Mouse (Mus musculus): ENCODE measurements at regions not wholly inside any gene's neighbourhood (a gene's known extent, or its start where the extent isn't known, plus 50 kb on each side); places are given as distances from the start of the nearest gene placed in this dataset.

GRCm38 (mm10) chr7:134498716-134499115 lies 113.3 kb upstream of the D7Ertd443e start:
- TF ChIP-seq CTCF (IDR thresholded peaks at IDR 0.05; ENCODE audit: low read depth, low read length) (no peak), POLR2A (IDR thresholded peaks at IDR 0.05; ENCODE audit: extremely low read depth, insufficient read depth, low read length) (no peak)
- DNase-seq (ENCODE audit: extremely low read depth, low read depth, low spot score): peak; percentile 19
- Histone ChIP-seq H3K36me3 (ENCODE audit: control insufficient read depth, insufficient read depth, low read length) (no peaks in the 10 kb centered on the region), H3K27me3 (ENCODE audit: control insufficient read depth, insufficient read depth, low read length) (no peaks in the 10 kb centered on the region), H3K4me3 (ENCODE audit: insufficient read depth, low read depth, low read length) (no peak overlapping the region), H3K4me1 (ENCODE audit: control insufficient read depth, insufficient read depth, low read length) (0 out of 2 replicates have a peak, but pooled peaks cover 1% of the 10 kb centered on the region), H3K27ac (replicated peaks; ENCODE audit: insufficient read depth, low read depth, low read length) (no peak overlapping the region), H3K79me2 (ENCODE audit: control insufficient read depth, insufficient read depth, low read length) (no peaks in the 10 kb centered on the region), H3K9ac (ENCODE audit: low read depth, low read length) (no peak overlapping the region)
- WGBS: 68% methylated on average over 9 of the region's 9 CpGs

- Histone ChIP-seq H3K4me1 (ENCODE audit: control insufficient read depth, insufficient read depth, low read length) (0 out of 2 replicates have a peak, but pooled peaks cover 1% of the 10 kb centered on the region), H3K9ac (ENCODE audit: low read depth, low read length) (no peak overlapping the region), H3K27ac (replicated peaks; ENCODE audit: insufficient read depth, low read depth, low read length) (no peak overlapping the region), H3K4me3 (ENCODE audit: insufficient read depth, low read depth, low read length) (no peak overlapping the region), H3K36me3 (ENCODE audit: control insufficient read depth, insufficient read depth, low read length) (no peaks in the 10 kb centered on the region), H3K27me3 (ENCODE audit: control insufficient read depth, insufficient read depth, low read length) (no peaks in the 10 kb centered on the region), H3K79me2 (ENCODE audit: control insufficient read depth, insufficient read depth, low read length) (no peaks in the 10 kb centered on the region)
- DNase-seq (ENCODE audit: extremely low read depth, low read depth, low spot score): no peak
- TF ChIP-seq CTCF (IDR thresholded peaks at IDR 0.05; ENCODE audit: low read depth, low read length): no peak
- TF ChIP-seq POLR2A (IDR thresholded peaks at IDR 0.05; ENCODE audit: extremely low read depth, insufficient read depth, low read length): no peak
- WGBS: 66% methylated on average over 4 of the region's 4 CpGs
Measured at GRCm38 (mm10) chr7:134499429-134499828, 114.0 kb upstream of the D7Ertd443e start.

GRCm38 (mm10) chr7:134500210-134500609 lies 114.7 kb upstream of the D7Ertd443e start:
- Histone ChIP-seq H3K27ac (replicated peaks; ENCODE audit: insufficient read depth, low read depth, low read length) (no peak overlapping the region), H3K27me3 (ENCODE audit: control insufficient read depth, insufficient read depth, low read length) (no peaks in the 10 kb centered on the region), H3K9ac (ENCODE audit: low read depth, low read length) (no peak overlapping the region), H3K36me3 (ENCODE audit: control insufficient read depth, insufficient read depth, low read length) (no peaks in the 10 kb centered on the region), H3K79me2 (ENCODE audit: control insufficient read depth, insufficient read depth, low read length) (no peaks in the 10 kb centered on the region), H3K4me1 (ENCODE audit: control insufficient read depth, insufficient read depth, low read length) (0 out of 2 replicates have a peak, but pooled peaks cover 1% of the 10 kb centered on the region), H3K4me3 (ENCODE audit: insufficient read depth, low read depth, low read length) (no peak overlapping the region)
- DNase-seq (ENCODE audit: extremely low read depth, low read depth, low spot score): no peak
- TF ChIP-seq CTCF (IDR thresholded peaks at IDR 0.05; ENCODE audit: low read depth, low read length) (no peak), POLR2A (IDR thresholded peaks at IDR 0.05; ENCODE audit: extremely low read depth, insufficient read depth, low read length) (no peak)
- 59% methylated on average over 4 of the region's 4 CpGs for WGBS

GRCm38 (mm10) chr7:134501079-134501478 lies 115.6 kb upstream of the D7Ertd443e start:
- TF ChIP-seq CTCF (IDR thresholded peaks at IDR 0.05; ENCODE audit: low read depth, low read length) (no peak), POLR2A (IDR thresholded peaks at IDR 0.05; ENCODE audit: extremely low read depth, insufficient read depth, low read length) (no peak)
- 26% methylated on average over 1 of the region's 1 CpGs for WGBS
- H3K4me1 ChIP-seq (ENCODE audit: control insufficient read depth, insufficient read depth, low read length): 0 out of 2 replicates have a peak, but pooled peaks cover 1% of the 10 kb centered on the region
- no peaks in the 10 kb centered on the region for H3K36me3 ChIP-seq (ENCODE audit: control insufficient read depth, insufficient read depth, low read length)
- DNase-seq (ENCODE audit: extremely low read depth, low read depth, low spot score): no peak
- no peak overlapping the region for H3K27ac ChIP-seq (replicated peaks; ENCODE audit: insufficient read depth, low read depth, low read length)
- no peak overlapping the region for H3K4me3 ChIP-seq (ENCODE audit: insufficient read depth, low read depth, low read length)
- H3K79me2 ChIP-seq (ENCODE audit: control insufficient read depth, insufficient read depth, low read length): no peaks in the 10 kb centered on the region
- no peaks in the 10 kb centered on the region for H3K27me3 ChIP-seq (ENCODE audit: control insufficient read depth, insufficient read depth, low read length)
- no peak overlapping the region for H3K9ac ChIP-seq (ENCODE audit: low read depth, low read length)

GRCm38 (mm10) chr7:134510333-134510928 lies 125.0 kb upstream of the D7Ertd443e start:
- H3K36me3 ChIP-seq (ENCODE audit: control insufficient read depth, insufficient read depth, low read length): no peaks in the 10 kb centered on the region
- WGBS: 33% methylated on average over 6 of the region's 6 CpGs
- no peak for DNase-seq (ENCODE audit: extremely low read depth, low read depth, low spot score)

GRCm38 (mm10) chr7:134519372-134519975 lies 134.0 kb upstream of the D7Ertd443e start:
- no peak for TF ChIP-seq POLR2A (IDR thresholded peaks at IDR 0.05; ENCODE audit: extremely low read depth, insufficient read depth, low read length)
- TF ChIP-seq CTCF (IDR thresholded peaks at IDR 0.05; ENCODE audit: low read depth, low read length): no peak
- no peak overlapping the region for H3K9ac ChIP-seq (ENCODE audit: low read depth, low read length)
- no peaks in the 10 kb centered on the region for H3K27me3 ChIP-seq (ENCODE audit: control insufficient read depth, insufficient read depth, low read length)
- H3K36me3 ChIP-seq (ENCODE audit: control insufficient read depth, insufficient read depth, low read length): no peaks in the 10 kb centered on the region
- no peak overlapping the region for H3K4me3 ChIP-seq (ENCODE audit: insufficient read depth, low read depth, low read length)
- no peak for DNase-seq (ENCODE audit: extremely low read depth, low read depth, low spot score)
- H3K79me2 ChIP-seq (ENCODE audit: control insufficient read depth, insufficient read depth, low read length): no peaks in the 10 kb centered on the region
- H3K4me1 ChIP-seq (ENCODE audit: control insufficient read depth, insufficient read depth, low read length): no peaks in the 10 kb centered on the region
- 72% methylated on average over 9 of the region's 9 CpGs for WGBS
- no peak overlapping the region for H3K27ac ChIP-seq (replicated peaks; ENCODE audit: insufficient read depth, low read depth, low read length)

More at GRCm38 (mm10) chr7:134510333-134510928, 125.0 kb upstream of the D7Ertd443e start:
- Histone ChIP-seq H3K4me3 (ENCODE audit: insufficient read depth, low read depth, low read length) (no peak overlapping the region), H3K4me1 (ENCODE audit: control insufficient read depth, insufficient read depth, low read length) (no peaks in the 10 kb centered on the region), H3K79me2 (ENCODE audit: control insufficient read depth, insufficient read depth, low read length) (no peaks in the 10 kb centered on the region), H3K9ac (ENCODE audit: low read depth, low read length) (no peak overlapping the region), H3K27me3 (ENCODE audit: control insufficient read depth, insufficient read depth, low read length) (no peaks in the 10 kb centered on the region), H3K27ac (replicated peaks; ENCODE audit: insufficient read depth, low read depth, low read length) (no peak overlapping the region)
- TF ChIP-seq POLR2A (IDR thresholded peaks at IDR 0.05; ENCODE audit: extremely low read depth, insufficient read depth, low read length): no peak
- TF ChIP-seq CTCF (IDR thresholded peaks at IDR 0.05; ENCODE audit: low read depth, low read length): no peak

Measured in liver, adult 2 months (tissue).